Mouse (Mus musculus): Measurements from ENCODE around the gene Phf8. TPM values are rescaled to one million over a fixed set of nuclear protein-coding genes. Genes with fewer than 3 reads are reported as not detected.

The Phf8 gene
- total RNA-seq, 2 experiments from 2014 or later: 75.4 to 84.7 TPM

Other genes with a start within 250 kb of the Phf8 start
- 0.19 and 0.42 TPM in 2 replicates for gene Fam120c, start 176.5 kb upstream of the Phf8 start, total RNA-seq (2015; ENCODE audit: low replicate concordance)
- gene Fam120c, start 176.5 kb upstream of the Phf8 start, total RNA-seq (2017; ENCODE audit: low replicate concordance): 0.26 and 0.98 TPM in 2 replicates

All from erythroblast, adult 5-6 weeks (primary cell).